Mouse (Mus musculus) neural tube, embryonic 14.5 days (tissue): ENCODE measurements around the gene Tulp2. TPM values are rescaled to one million over a fixed set of nuclear protein-coding genes. Genes with fewer than 3 reads are reported as not detected.

ENCODE experiments used
- ATAC-seq: fragments of 200-750 bp; cut with Nextera tagmentation; 2 replicates; pipeline ENCODE4 v1.8.0; 2017; ENCODE audit warnings: low read depth, mild to moderate bottlenecking, moderate TSS enrichment, moderate library complexity
- H3K27ac ChIP-seq: fragments of 300-500 bp; sonication (generic); 2 replicates; pipeline ENCODE4 v1.5.1; 2014; ENCODE audit warnings: low read depth, mild to moderate bottlenecking, control low read depth, low read length, moderate library complexity, mixed read lengths
- H3K27me3 ChIP-seq: fragments of 300-500 bp; sonication (generic); 2 replicates; pipeline ENCODE4 v1.6.1; 2014; ENCODE audit warnings: low read length; ENCODE audit not compliant: control insufficient read depth, insufficient read depth
- H3K36me3 ChIP-seq: fragments of 300-500 bp; sonication (generic); 2 replicates; pipeline ENCODE4 v1.6.1; 2014; ENCODE audit warnings: low read length, mixed read lengths; ENCODE audit not compliant: control insufficient read depth, insufficient read depth
- H3K4me1 ChIP-seq: fragments of 300-500 bp; sonication (generic); 2 replicates; pipeline ENCODE4 v1.6.1; 2014; ENCODE audit warnings: low read length; ENCODE audit not compliant: control insufficient read depth, insufficient read depth
- H3K4me2 ChIP-seq: fragments of 300-500 bp; sonication (generic); 2 replicates; pipeline ENCODE4 v1.6.1; 2014; ENCODE audit warnings: mild to moderate bottlenecking, low read depth, low read length, control low read depth
- H3K4me3 ChIP-seq: fragments of 300-500 bp; sonication (generic); 2 replicates; pipeline ENCODE4 v1.5.1; 2014; ENCODE audit warnings: low read depth, low read length, control low read depth, mixed read lengths
- H3K9ac ChIP-seq: fragments of 300-500 bp; sonication (generic); replicated peaks from 2 replicates; pipeline ENCODE4 v1.6.1; 2014; ENCODE audit warnings: low read depth, mild to moderate bottlenecking, control low read depth, low read length, mixed read lengths
- H3K9me3 ChIP-seq: fragments of 300-500 bp; sonication (generic); 2 replicates; pipeline ENCODE4 v1.6.1; 2016; ENCODE audit warnings: low read length; ENCODE audit not compliant: control insufficient read depth
- WGBS: fragments of 180-500 bp; shearing (Covaris S2); extraction: QIAGEN DNeasy Blood & Tissue Kit; methylation state at CpG from one replicate; pipeline ENCODE4 v1.1.7; 2014; 5-methylcytosine and 5-hydroxymethylcytosine counted together
- polyA plus RNA-seq: library from polyadenylated mRNA; unstranded; fragments of >200 nt; fragmentation: Nextera tagmentation; extraction: Ambion mirVana; gene quantifications from 2 replicates; pipeline ENCODE4 v1.2.1, GENCODE M21; 2014

Gene Tulp2
- polyA plus RNA-seq, 1 experiment from 2014 or later, result 0.31 TPM

GRCm38 (mm10) chr7:45560843-45561623 lies 79.4 kb downstream of the Tulp2 start:
- no peak overlapping the region for H3K27ac ChIP-seq
- no peak overlapping the region for H3K4me3 ChIP-seq
- H3K9me3 ChIP-seq, result no peaks in the 10 kb centered on the region
- no peak overlapping the region for H3K4me2 ChIP-seq
- H3K27me3 ChIP-seq, result no peaks in the 10 kb centered on the region
- WGBS, result 28% methylated on average over 17 of the region's 17 CpGs
- ATAC-seq, result 0 out of 2 replicates have a peak, but pooled peaks have one; percentile 44
- H3K4me1 ChIP-seq, result no peaks in the 10 kb centered on the region
- H3K36me3 ChIP-seq, result no peaks in the 10 kb centered on the region
- H3K9ac ChIP-seq, result no peak overlapping the region

DNA sequence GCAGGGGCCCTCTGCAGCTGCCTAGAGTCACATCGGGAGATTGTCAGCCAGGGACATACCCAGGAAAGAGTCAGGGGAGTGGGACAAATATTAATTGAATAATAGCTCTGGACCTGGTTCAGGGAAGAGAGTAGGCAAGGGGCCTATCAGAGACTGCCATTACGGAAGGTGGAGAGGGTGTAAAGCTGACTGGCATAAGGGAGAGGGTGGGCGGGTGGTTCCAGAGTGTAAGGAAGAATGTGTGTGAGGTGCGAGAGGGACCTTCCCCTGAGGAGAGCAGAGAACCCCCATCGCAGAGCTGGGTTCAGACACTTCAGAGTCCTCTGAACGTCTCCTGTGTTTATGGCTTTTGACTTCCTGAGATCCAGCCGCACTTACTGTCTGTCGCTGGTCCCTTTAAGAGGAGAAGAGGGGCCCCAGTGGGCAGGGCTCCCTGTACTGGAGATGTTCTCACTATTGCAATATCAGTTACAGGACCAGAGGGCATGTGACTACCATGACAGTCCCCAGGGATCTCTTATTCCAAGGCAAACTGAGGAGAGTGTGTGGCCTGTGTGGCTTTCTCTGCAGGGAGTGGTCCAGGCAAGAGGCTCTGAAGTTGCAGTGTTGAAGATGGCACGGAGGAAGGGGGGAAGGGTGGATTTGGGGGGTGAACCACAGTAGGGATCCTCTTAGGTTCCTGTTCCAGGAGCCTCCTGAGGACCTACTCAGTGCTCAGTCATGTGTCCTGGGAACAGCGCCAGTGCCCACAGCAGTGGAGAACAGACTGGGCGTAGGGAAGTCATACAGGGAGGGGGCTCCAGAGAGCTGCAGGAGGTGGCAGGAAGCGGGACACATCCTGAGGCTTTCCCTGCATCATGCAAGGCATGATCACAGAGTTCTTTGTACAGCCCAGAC lies 80.2 kb downstream of the Tulp2 start:
- Histone ChIP-seq H3K36me3 (no peaks in the 10 kb centered on the region), H3K9me3 (no peaks in the 10 kb centered on the region), H3K4me3 (no peak overlapping the region), H3K4me1 (no peaks in the 10 kb centered on the region), H3K4me2 (no peak overlapping the region), H3K27ac (no peak overlapping the region), H3K27me3 (no peaks in the 10 kb centered on the region), H3K9ac (no peak overlapping the region)
- ATAC-seq, result no peak
- 46% methylated on average over 12 of the region's 12 CpGs for WGBS

- 84% methylated on average over 2 of the region's 2 CpGs for WGBS
- H3K27me3 ChIP-seq, result no peaks in the 10 kb centered on the region
- ATAC-seq, result no peak
- H3K4me1 ChIP-seq, result no peaks in the 10 kb centered on the region
- H3K4me2 ChIP-seq, result no peak overlapping the region
- H3K9ac ChIP-seq, result no peak overlapping the region
- H3K9me3 ChIP-seq, result no peaks in the 10 kb centered on the region
- no peak overlapping the region for H3K4me3 ChIP-seq
- no peak overlapping the region for H3K27ac ChIP-seq
- no peaks in the 10 kb centered on the region for H3K36me3 ChIP-seq
Observed at GRCm38 (mm10) chr7:45564811-45565210, 83.1 kb downstream of the Tulp2 start.

DNA sequence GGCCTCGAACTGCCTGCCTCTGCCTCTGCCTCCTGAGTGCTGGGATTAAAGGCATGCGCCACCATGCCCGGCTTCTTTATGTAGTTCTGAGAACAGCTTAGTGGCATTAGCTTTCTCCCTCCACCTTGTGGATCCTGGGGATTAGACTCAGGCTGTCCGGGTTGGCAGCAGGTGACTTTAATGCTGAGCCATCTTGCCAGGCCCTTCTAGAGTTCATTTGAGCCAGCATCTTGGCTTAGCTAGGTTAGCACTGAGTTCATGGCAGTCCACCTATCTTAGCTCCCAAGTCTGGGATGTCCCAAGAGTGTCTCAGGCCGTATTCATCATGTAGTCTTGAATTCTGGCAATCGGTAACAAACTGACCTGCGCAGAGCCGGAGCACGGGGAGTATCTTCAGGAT lies 83.8 kb downstream of the Tulp2 start:
- no peaks in the 10 kb centered on the region for H3K4me1 ChIP-seq
- H3K27me3 ChIP-seq, result no peaks in the 10 kb centered on the region; the same call in 1 of the 2 replicates
- H3K4me3 ChIP-seq, result no peak overlapping the region
- no peak overlapping the region for H3K4me2 ChIP-seq
- H3K27ac ChIP-seq, result no peak overlapping the region
- H3K9me3 ChIP-seq, result no peaks in the 10 kb centered on the region
- H3K9ac ChIP-seq, result no peak overlapping the region
- no peaks in the 10 kb centered on the region for H3K36me3 ChIP-seq
- no peak for ATAC-seq
- WGBS, result 93% methylated on average over 9 of the region's 9 CpGs

GRCm38 (mm10) chr7:45567112-45567779 lies 85.6 kb downstream of the Tulp2 start:
- ATAC-seq, result no peak
- Histone ChIP-seq H3K27me3 (no peaks in the 10 kb centered on the region; the same call in 1 of the 2 replicates), H3K36me3 (no peaks in the 10 kb centered on the region), H3K4me3 (no peak overlapping the region), H3K9me3 (no peaks in the 10 kb centered on the region), H3K4me2 (peak overlapping the region; percentile 72; the same call in 1 of the 2 replicates), H3K9ac (no peak overlapping the region), H3K27ac (peak overlapping the region; percentile 58; the same call in 1 of the 2 replicates), H3K4me1 (peaks cover 5% of the 10 kb centered on the region; the same call in 1 of the 2 replicates)
- WGBS, result 68% methylated on average over 8 of the region's 8 CpGs

- Histone ChIP-seq H3K4me3 (peak overlapping the region; percentile 40), H3K4me2 (peak overlapping the region; percentile 72), H3K9me3 (no peaks in the 10 kb centered on the region), H3K27ac (peak overlapping the region; percentile 58), H3K27me3 (no peaks in the 10 kb centered on the region; the same call in 1 of the 2 replicates), H3K4me1 (peaks cover 5% of the 10 kb centered on the region; the same call in 1 of the 2 replicates), H3K36me3 (no peaks in the 10 kb centered on the region), H3K9ac (peak overlapping the region; percentile 39; the same call in 1 of the 2 replicates)
- under 1% methylated on average over 24 of the region's 24 CpGs for WGBS
- peak; percentile 94 for ATAC-seq
Observed at GRCm38 (mm10) chr7:45567780-45568516, 86.3 kb downstream of the Tulp2 start.

GRCm38 (mm10) chr7:45568601-45569473 lies 87.2 kb downstream of the Tulp2 start:
- Histone ChIP-seq H3K4me1 (peaks cover 5% of the 10 kb centered on the region; the same call in 1 of the 2 replicates), H3K4me2 (peak overlapping the region; percentile 72), H3K4me3 (peak overlapping the region; percentile 40; the same call in 1 of the 2 replicates), H3K27ac (peak overlapping the region; percentile 34; the same call in 1 of the 2 replicates), H3K27me3 (no peaks in the 10 kb centered on the region; the same call in 1 of the 2 replicates), H3K36me3 (no peaks in the 10 kb centered on the region), H3K9ac (no peak overlapping the region), H3K9me3 (no peaks in the 10 kb centered on the region)
- ATAC-seq, result no peak
- 82% methylated on average over 10 of the region's 10 CpGs for WGBS
